Mouse (Mus musculus) hindbrain, embryonic 11.5 days (tissue): ENCODE data around the gene Tarsl2. TPM values are rescaled to one million over a fixed set of nuclear protein-coding genes. Genes with fewer than 3 reads are reported as not detected.

Source experiments
- ATAC-seq: fragments of 200-750 bp; cut with Nextera tagmentation; 2 replicates; pipeline ENCODE4 v1.8.0; 2017; ENCODE audit warnings: mild to moderate bottlenecking, moderate TSS enrichment, moderate library complexity; ENCODE audit not compliant: low FRiP score
- DNase-seq: peaks from one replicate; pipeline ENCODE4 v3.0.0-alpha.2; 2015; ENCODE audit warnings: low spot score
- H3K27ac ChIP-seq: fragments of 300-500 bp; sonication (generic); 2 replicates; pipeline ENCODE4 v1.5.1; 2014; ENCODE audit warnings: mild to moderate bottlenecking, low read depth, low read length
- H3K27me3 ChIP-seq: fragments of 300-500 bp; sonication (generic); 2 replicates; pipeline ENCODE4 v1.6.1; 2014; ENCODE audit warnings: mild to moderate bottlenecking, low read length, moderate library complexity, mixed read lengths; ENCODE audit not compliant: control insufficient read depth, insufficient read depth
- H3K36me3 ChIP-seq: fragments of 300-500 bp; sonication (generic); 2 replicates; pipeline ENCODE4 v1.6.1; 2014; ENCODE audit warnings: mild to moderate bottlenecking, low read length, moderate library complexity, mixed read lengths; ENCODE audit not compliant: control insufficient read depth, insufficient read depth
- H3K4me1 ChIP-seq: fragments of 300-500 bp; sonication (generic); replicated peaks from 2 replicates; pipeline ENCODE4 v1.6.1; 2014; ENCODE audit warnings: low read length, mixed read lengths; ENCODE audit not compliant: control insufficient read depth, insufficient read depth
- H3K4me2 ChIP-seq: fragments of 300-500 bp; sonication (generic); replicated peaks from 2 replicates; pipeline ENCODE4 v1.6.1; 2014; ENCODE audit warnings: mild to moderate bottlenecking, low read depth, low read length
- H3K4me3 ChIP-seq: fragments of 300-500 bp; sonication (generic); 2 replicates; pipeline ENCODE4 v1.5.1; 2014; ENCODE audit warnings: low read depth, low read length
- H3K9ac ChIP-seq: fragments of 300-500 bp; sonication (generic); 2 replicates; pipeline ENCODE4 v1.6.1; 2014; ENCODE audit warnings: low read depth, low read length
- H3K9me3 ChIP-seq: fragments of 300-500 bp; sonication (generic); 2 replicates; pipeline ENCODE4 v1.6.1; 2016; ENCODE audit warnings: low read length; ENCODE audit not compliant: control insufficient read depth
- WGBS: fragments of 180-500 bp; shearing (Covaris S2); extraction: QIAGEN DNeasy Blood & Tissue Kit; methylation state at CpG from one replicate; pipeline ENCODE4 v1.1.7; 2014; 5-methylcytosine and 5-hydroxymethylcytosine counted together
- polyA plus RNA-seq: library from polyadenylated mRNA; unstranded; fragments of >200 nt; fragmentation: Nextera tagmentation; extraction: Ambion mirVana; gene quantifications from 2 replicates; pipeline ENCODE4 v1.2.1, GENCODE M21; 2014

Tarsl2 gene
- polyA plus RNA-seq, 1 experiment from 2014 or later: 11.4 TPM

DNA sequence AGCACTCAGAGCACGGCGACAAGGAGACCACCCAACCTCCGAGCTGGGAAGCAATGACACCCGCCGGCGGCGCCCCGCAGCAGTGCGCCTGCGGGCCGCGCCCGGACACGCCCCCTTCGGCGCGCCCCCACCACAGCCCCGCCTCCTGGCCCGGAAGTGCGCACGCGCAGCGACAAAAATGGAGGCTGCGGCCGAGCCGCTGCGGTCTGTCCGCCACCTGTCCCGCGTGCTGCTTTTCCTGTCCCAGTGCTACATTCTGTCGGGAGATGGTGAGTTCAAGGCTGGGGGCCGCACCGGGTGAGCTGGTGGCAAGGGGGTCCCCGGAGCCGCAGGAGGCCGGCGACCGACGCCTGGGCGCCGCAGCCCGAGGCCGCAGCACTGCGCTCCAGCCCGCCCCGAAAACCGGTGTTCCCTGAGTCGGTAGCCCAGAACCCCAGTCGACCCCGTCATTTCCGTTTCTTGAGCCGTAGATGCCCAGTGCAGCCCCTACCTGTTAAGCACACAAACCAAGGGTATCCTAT, 48.7 kb downstream of the Tarsl2 start:
- peak overlapping the region; percentile 50 for H3K4me2 ChIP-seq
- H3K36me3 ChIP-seq: no peaks in the 10 kb centered on the region
- peak; percentile 93 for DNase-seq
- H3K4me1 ChIP-seq: 0 out of 2 replicates have a peak, but pooled peaks cover 4% of the 10 kb centered on the region
- peak overlapping the region; percentile 63 for H3K9ac ChIP-seq
- peak; percentile 97 for ATAC-seq
- H3K27me3 ChIP-seq: no peaks in the 10 kb centered on the region
- H3K27ac ChIP-seq: peak overlapping the region; percentile 43; the same call in 1 of the 2 replicates
- peak overlapping the region; percentile 61 for H3K4me3 ChIP-seq
- H3K9me3 ChIP-seq: no peaks in the 10 kb centered on the region
- under 1% methylated on average over 52 of the region's 52 CpGs for WGBS

DNA sequence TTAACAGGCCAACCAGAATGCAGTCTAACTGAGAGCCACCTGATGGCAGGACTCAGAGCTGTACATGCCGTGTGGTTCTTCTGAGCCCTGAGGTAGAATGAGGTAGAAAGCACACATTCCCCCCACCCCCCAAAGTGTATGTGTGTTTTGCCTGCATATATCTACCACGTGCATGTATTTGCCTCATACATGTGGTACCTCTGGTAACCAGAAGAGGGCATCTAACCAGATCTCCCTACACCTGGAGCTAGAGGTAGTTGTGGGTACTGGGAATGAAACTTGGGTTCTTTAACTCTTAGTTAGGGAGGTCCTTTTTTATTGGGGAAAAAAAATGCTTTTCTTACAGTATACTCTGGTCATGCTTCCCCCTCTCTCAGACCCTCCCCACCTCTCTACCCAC, 51.8 kb downstream of the Tarsl2 start:
- H3K36me3 ChIP-seq: peaks cover 3% of the 10 kb centered on the region; the same call in 1 of the 2 replicates
- H3K4me3 ChIP-seq: no peak overlapping the region
- peak; percentile 19 for DNase-seq

DNA sequence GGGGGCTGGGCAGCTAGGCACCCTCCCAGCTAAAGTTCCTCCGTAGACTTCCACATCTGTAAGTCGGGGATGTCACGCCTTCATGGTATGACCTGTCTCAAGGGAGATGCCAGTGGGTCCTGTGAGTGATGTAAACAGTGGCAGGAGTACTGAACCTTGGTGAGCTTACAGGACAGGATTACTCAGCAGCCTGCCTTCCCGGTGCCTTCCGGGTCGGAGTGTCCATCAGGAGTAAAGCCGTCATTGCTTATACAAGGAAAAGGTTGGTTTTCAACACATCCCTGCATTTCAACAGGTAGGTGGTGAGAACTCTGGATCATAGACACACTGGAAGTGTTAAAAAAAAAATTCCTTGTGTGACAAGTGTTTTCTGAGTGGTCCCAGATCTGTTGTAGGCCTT, 57.4 kb downstream of the Tarsl2 start:
- 96% methylated on average over 7 of the region's 7 CpGs for WGBS
- no peaks in the 10 kb centered on the region for H3K4me1 ChIP-seq
- H3K4me2 ChIP-seq: no peak overlapping the region
- no peaks in the 10 kb centered on the region for H3K27me3 ChIP-seq
- no peak overlapping the region for H3K27ac ChIP-seq
- H3K9ac ChIP-seq: no peak overlapping the region
- no peaks in the 10 kb centered on the region for H3K9me3 ChIP-seq
- ATAC-seq: no peak
- DNase-seq: no peak
- H3K4me3 ChIP-seq: no peak overlapping the region
- peaks cover 3% of the 10 kb centered on the region; the same call in 1 of the 2 replicates for H3K36me3 ChIP-seq

More for the DNA sequence above, 51.8 kb downstream of the Tarsl2 start:
- H3K4me1 ChIP-seq: 0 out of 2 replicates have a peak, but pooled peaks cover 4% of the 10 kb centered on the region
- no peak overlapping the region for H3K27ac ChIP-seq
- WGBS: 52% methylated on average over 2 of the region's 2 CpGs
- no peak overlapping the region for H3K4me2 ChIP-seq
- H3K27me3 ChIP-seq: no peaks in the 10 kb centered on the region
- H3K9ac ChIP-seq: no peak overlapping the region
- no peak for ATAC-seq
- H3K9me3 ChIP-seq: no peaks in the 10 kb centered on the region

DNA sequence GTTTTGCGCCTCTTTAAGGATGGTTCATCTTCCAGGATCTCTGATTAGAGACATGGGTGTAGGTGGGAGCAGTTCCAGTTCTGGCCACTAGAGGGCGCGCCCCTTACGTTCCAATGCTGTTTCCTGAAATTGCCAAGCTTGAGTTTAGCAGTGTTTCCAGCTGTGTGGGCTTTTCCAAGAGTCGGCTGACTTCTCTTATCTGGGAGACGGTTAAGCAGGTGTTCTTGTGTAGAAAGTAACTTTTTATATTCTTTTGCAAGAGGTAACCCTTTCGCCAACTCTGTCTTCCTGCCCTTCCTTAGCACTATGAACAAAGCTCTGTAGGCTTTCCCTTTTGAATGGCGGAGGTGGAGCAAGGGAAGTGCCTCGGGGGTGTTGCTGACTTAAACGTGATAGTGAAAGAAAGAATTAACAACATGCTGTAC, 60.1 kb downstream of the Tarsl2 start:
- ATAC-seq (peak; percentile 17; the same call in 1 of the 2 replicates), DNase-seq (peak; percentile 90)
- Histone ChIP-seq H3K9me3 (no peaks in the 10 kb centered on the region), H3K36me3 (peaks cover 3% of the 10 kb centered on the region; the same call in 1 of the 2 replicates), H3K27me3 (no peaks in the 10 kb centered on the region), H3K9ac (no peak overlapping the region), H3K27ac (no peak overlapping the region), H3K4me2 (no peak overlapping the region), H3K4me1 (no peaks in the 10 kb centered on the region), H3K4me3 (no peak overlapping the region)
- 19% methylated on average over 10 of the region's 10 CpGs for WGBS

DNA sequence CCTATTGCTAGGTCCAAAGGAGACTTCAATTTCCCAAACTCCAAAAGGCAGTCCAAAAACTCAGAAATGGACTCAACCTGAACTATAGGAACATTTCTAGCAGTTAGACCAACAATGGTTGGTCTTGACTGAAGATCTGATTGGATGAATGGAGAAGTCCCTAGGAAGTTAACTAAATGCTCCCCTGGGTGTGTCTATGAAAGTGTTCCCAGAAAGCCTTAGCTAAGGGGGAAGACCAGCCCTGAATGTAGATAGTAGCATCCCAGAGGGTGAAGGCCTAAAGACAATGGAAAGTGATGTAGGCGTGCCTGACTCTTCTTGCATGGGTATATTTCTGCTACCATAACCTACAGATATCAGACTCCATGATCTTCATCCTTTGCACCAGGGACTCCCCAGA, 63.8 kb downstream of the Tarsl2 start:
- H3K9ac ChIP-seq: no peak overlapping the region
- H3K4me1 ChIP-seq: no peaks in the 10 kb centered on the region
- ATAC-seq: no peak
- WGBS: 96% methylated on average over 1 of the region's 1 CpGs
- H3K36me3 ChIP-seq: no peaks in the 10 kb centered on the region
- H3K27me3 ChIP-seq: no peaks in the 10 kb centered on the region
- no peak overlapping the region for H3K4me2 ChIP-seq
- DNase-seq: no peak
- H3K27ac ChIP-seq: no peak overlapping the region
- H3K4me3 ChIP-seq: no peak overlapping the region
- no peaks in the 10 kb centered on the region for H3K9me3 ChIP-seq

GRCm38 (mm10) chr7:65710301-65710700, 65.6 kb downstream of the Tarsl2 start:
- no peak overlapping the region for H3K4me2 ChIP-seq
- ATAC-seq: no peak
- no peak overlapping the region for H3K27ac ChIP-seq
- 81% methylated on average over 3 of the region's 3 CpGs for WGBS
- H3K36me3 ChIP-seq: no peaks in the 10 kb centered on the region
- H3K27me3 ChIP-seq: no peaks in the 10 kb centered on the region
- H3K4me3 ChIP-seq: no peak overlapping the region
- no peak overlapping the region for H3K9ac ChIP-seq
- H3K9me3 ChIP-seq: no peaks in the 10 kb centered on the region
- DNase-seq: no peak
- no peaks in the 10 kb centered on the region for H3K4me1 ChIP-seq

- 69% methylated on average over 5 of the region's 5 CpGs for WGBS
- no peak overlapping the region for H3K27ac ChIP-seq
- H3K9me3 ChIP-seq: no peaks in the 10 kb centered on the region
- no peak overlapping the region for H3K4me3 ChIP-seq
- no peaks in the 10 kb centered on the region for H3K4me1 ChIP-seq
- H3K4me2 ChIP-seq: no peak overlapping the region
- no peaks in the 10 kb centered on the region for H3K36me3 ChIP-seq
- no peak for ATAC-seq
- no peak for DNase-seq
- no peak overlapping the region for H3K9ac ChIP-seq
- no peaks in the 10 kb centered on the region for H3K27me3 ChIP-seq
Measured at GRCm38 (mm10) chr7:65713782-65714181, 69.1 kb downstream of the Tarsl2 start.

- H3K4me2 ChIP-seq: no peak overlapping the region
- no peak overlapping the region for H3K9ac ChIP-seq
- no peaks in the 10 kb centered on the region for H3K4me1 ChIP-seq
- ATAC-seq (no peak), DNase-seq (no peak)
- H3K36me3 ChIP-seq: no peaks in the 10 kb centered on the region
- no peak overlapping the region for H3K27ac ChIP-seq
- no peaks in the 10 kb centered on the region for H3K27me3 ChIP-seq
- no peak overlapping the region for H3K4me3 ChIP-seq
- WGBS: 82% methylated on average over 4 of the region's 4 CpGs
- no peaks in the 10 kb centered on the region for H3K9me3 ChIP-seq
Measured at GRCm38 (mm10) chr7:65714304-65714703, 69.6 kb downstream of the Tarsl2 start.

- Histone ChIP-seq H3K4me1 (no peaks in the 10 kb centered on the region), H3K36me3 (no peaks in the 10 kb centered on the region), H3K9me3 (no peaks in the 10 kb centered on the region), H3K9ac (no peak overlapping the region), H3K27ac (no peak overlapping the region), H3K27me3 (no peaks in the 10 kb centered on the region), H3K4me2 (no peak overlapping the region), H3K4me3 (no peak overlapping the region)
- no peak for ATAC-seq
- WGBS: 83% methylated on average over 2 of the region's 2 CpGs
- DNase-seq: no peak
Measured at GRCm38 (mm10) chr7:65734024-65734423, 89.3 kb downstream of the Tarsl2 start.
